Mouse (Mus musculus): Measurements from ENCODE around the gene Dapk2.

DNA sequence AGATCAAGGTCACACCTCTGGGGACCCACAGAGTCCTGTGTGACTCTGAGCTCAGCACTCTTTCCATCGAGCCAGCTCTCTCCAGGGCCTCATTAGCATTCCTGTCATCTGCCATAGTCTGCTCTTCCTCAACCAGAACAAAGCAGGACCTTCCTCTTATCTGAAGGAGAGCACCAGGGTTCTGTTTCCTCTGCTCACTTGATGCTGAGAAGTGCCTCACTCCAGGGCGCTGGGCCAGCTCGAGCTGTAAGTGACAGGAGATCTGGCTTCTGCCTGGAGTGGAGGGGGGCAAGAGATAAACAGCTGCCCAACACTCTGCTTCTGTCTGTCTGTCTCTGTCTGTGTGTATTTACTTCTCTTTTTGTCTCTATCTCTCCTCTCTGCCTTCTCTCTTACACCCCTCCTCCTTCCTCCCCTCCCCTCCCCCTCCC is 137.0 kb downstream of the Dapk2 start:
- TF ChIP-seq POLR2A (IDR thresholded peaks at IDR 0.05; ENCODE audit: low read depth, low read length) (no peak), CTCF (IDR thresholded peaks at IDR 0.05; ENCODE audit: borderline replicate concordance, insufficient read depth, low read length) (no peak)
